Mouse (Mus musculus): ENCODE results near the gene Olfr270. TPM values are rescaled to one million over a fixed set of nuclear protein-coding genes. Genes with fewer than 3 reads are reported as not detected.

Olfr270 gene
- polyA plus RNA-seq, 1 experiment from 2014 or later = not detected

Other genes with a start within 250 kb of the Olfr270 start
- not detected in 2 replicates for gene Olfr275, start 149.9 kb upstream of the Olfr270 start, polyA plus RNA-seq (2015; fragmentation: Nextera tagmentation; extraction: Ambion mirVana)
- gene Olfr273, start 105.3 kb upstream of the Olfr270 start, polyA plus RNA-seq (2015; fragmentation: Nextera tagmentation; extraction: Ambion mirVana) = not detected in 2 replicates
- gene Olfr272, start 45.4 kb upstream of the Olfr270 start, polyA plus RNA-seq (2015; fragmentation: Nextera tagmentation; extraction: Ambion mirVana) = not detected in 2 replicates
- gene Nipsnap3a, start 24.7 kb downstream of the Olfr270 start, polyA plus RNA-seq (2015; fragmentation: Nextera tagmentation; extraction: Ambion mirVana) = not detected in 2 replicates
- 157 and 158 TPM in 2 replicates for gene Nipsnap3b, start 47.3 kb downstream of the Olfr270 start, polyA plus RNA-seq (2015; fragmentation: Nextera tagmentation; extraction: Ambion mirVana)
- gene Abca1, start 195.3 kb downstream of the Olfr270 start, polyA plus RNA-seq (2015; fragmentation: Nextera tagmentation; extraction: Ambion mirVana) = 8.9 and 11.7 TPM in 2 replicates